Mouse (Mus musculus): ENCODE data around the gene Vmn1r208. TPM values are rescaled to one million over a fixed set of nuclear protein-coding genes. Genes with fewer than 3 reads are reported as not detected.
A peak's percentile ranks its signal among the peaks of the same experiment; 100 is the strongest.
"Not testable (repeated sequence)": the region's sequence is repeated elsewhere in the genome, so short reads cannot be mapped to it uniquely, and the experiment has no call there.

Vmn1r208 gene
- total and polyA plus RNA-seq, 2 experiments from 2014 or later = not detected

GRCm38 (mm10) chr13:22747524-22747923, 29.7 kb downstream of the Vmn1r208 start:
- ATAC-seq (ENCODE audit: insufficient read depth, low read depth) = no peak
- no peaks in the 10 kb centered on the region for H3K27me3 ChIP-seq (ENCODE audit: control insufficient read depth, insufficient read depth, low read length)
- no peak overlapping the region for H3K27ac ChIP-seq (ENCODE audit: low read depth)

GRCm38 (mm10) chr13:22729529-22729928, 47.7 kb downstream of the Vmn1r208 start, which contains the start of gene Vmn1r207-ps:
TSS of gene Vmn1r207-ps (minus strand) at chr13:22729629.
- H3K4me1 ChIP-seq (ENCODE audit: control insufficient read depth, insufficient read depth); H3K36me3 ChIP-seq (replicated peaks; ENCODE audit: control insufficient read depth, insufficient read depth, low read length); H3K9me3 ChIP-seq (replicated peaks; ENCODE audit: control insufficient read depth, low read length); H3K27ac ChIP-seq (ENCODE audit: low read depth); DNase-seq (ENCODE audit: low spot score); H3K4me2 ChIP-seq (ENCODE audit: low read depth, low read length); H3K9ac ChIP-seq (replicated peaks; ENCODE audit: low read depth, low read length); H3K4me3 ChIP-seq (ENCODE audit: low read depth, low read length); H3K27me3 ChIP-seq (ENCODE audit: control insufficient read depth, insufficient read depth, low read length); ATAC-seq (ENCODE audit: insufficient read depth, low read depth): not testable (repeated sequence)

More at GRCm38 (mm10) chr13:22747524-22747923, 29.7 kb downstream of the Vmn1r208 start:
- no peak for DNase-seq (ENCODE audit: low spot score)
- Histone ChIP-seq H3K36me3 (replicated peaks; ENCODE audit: control insufficient read depth, insufficient read depth, low read length) (no peaks in the 10 kb centered on the region), H3K4me2 (ENCODE audit: low read depth, low read length) (no peak overlapping the region), H3K4me1 (ENCODE audit: control insufficient read depth, insufficient read depth) (no peaks in the 10 kb centered on the region), H3K4me3 (ENCODE audit: low read depth, low read length) (no peak overlapping the region), H3K9ac (replicated peaks; ENCODE audit: low read depth, low read length) (no peak overlapping the region), H3K9me3 (replicated peaks; ENCODE audit: control insufficient read depth, low read length) (no peaks in the 10 kb centered on the region)
- peak; percentile 22; the same call in 1 of the 2 replicates for TF ChIP-seq CTCF (IDR thresholded peaks at IDR 0.05; ENCODE audit: low read depth)
- TF ChIP-seq EP300 (IDR thresholded peaks at IDR 0.05; ENCODE audit: low read depth) = no peak

Other genes starting within 250 kb of the Vmn1r208 start
- gene Vmn1r204, start 224.2 kb downstream of the Vmn1r208 start, total RNA-seq (2014; rRNA removed; ENCODE audit: low replicate concordance) = not detected in 2 replicates
- not detected in 2 replicates for gene Vmn1r204, start 224.2 kb downstream of the Vmn1r208 start, polyA plus RNA-seq (2015; fragmentation: Nextera tagmentation; extraction: Ambion mirVana)
- gene Vmn1r205, start 184.4 kb downstream of the Vmn1r208 start, total RNA-seq (2014; rRNA removed; ENCODE audit: low replicate concordance) = not detected in 2 replicates
- gene Vmn1r205, start 184.4 kb downstream of the Vmn1r208 start, polyA plus RNA-seq (2015; fragmentation: Nextera tagmentation; extraction: Ambion mirVana) = not detected in 2 replicates
- gene Vmn1r206, start 153.1 kb downstream of the Vmn1r208 start, total RNA-seq (2014; rRNA removed; ENCODE audit: low replicate concordance) = not detected in 2 replicates
- gene Vmn1r206, start 153.1 kb downstream of the Vmn1r208 start, polyA plus RNA-seq (2015; fragmentation: Nextera tagmentation; extraction: Ambion mirVana) = not detected in 2 replicates
- gene Vmn1r207-ps, start 47.8 kb downstream of the Vmn1r208 start, total RNA-seq (2014; rRNA removed; ENCODE audit: low replicate concordance) = not detected in 2 replicates
- not detected in 2 replicates for gene Vmn1r207-ps, start 47.8 kb downstream of the Vmn1r208 start, polyA plus RNA-seq (2015; fragmentation: Nextera tagmentation; extraction: Ambion mirVana)
- not detected in 2 replicates for gene Vmn1r209, start 32.3 kb upstream of the Vmn1r208 start, total RNA-seq (2014; rRNA removed; ENCODE audit: low replicate concordance)
- not detected in 2 replicates for gene Vmn1r209, start 32.3 kb upstream of the Vmn1r208 start, polyA plus RNA-seq (2015; fragmentation: Nextera tagmentation; extraction: Ambion mirVana)
- gene Vmn1r210, start 53.9 kb upstream of the Vmn1r208 start, total RNA-seq (2014; rRNA removed; ENCODE audit: low replicate concordance) = not detected in 2 replicates
- gene Vmn1r210, start 53.9 kb upstream of the Vmn1r208 start, polyA plus RNA-seq (2015; fragmentation: Nextera tagmentation; extraction: Ambion mirVana) = not detected in 2 replicates
- not detected in 2 replicates for gene Vmn1r211, start 80.2 kb upstream of the Vmn1r208 start, total RNA-seq (2014; rRNA removed; ENCODE audit: low replicate concordance)
- gene Vmn1r211, start 80.2 kb upstream of the Vmn1r208 start, polyA plus RNA-seq (2015; fragmentation: Nextera tagmentation; extraction: Ambion mirVana) = not detected in 2 replicates
- gene Vmn1r212, start 106.8 kb upstream of the Vmn1r208 start, total RNA-seq (2014; rRNA removed; ENCODE audit: low replicate concordance) = not detected in 2 replicates
- gene Vmn1r212, start 106.8 kb upstream of the Vmn1r208 start, polyA plus RNA-seq (2015; fragmentation: Nextera tagmentation; extraction: Ambion mirVana) = not detected in 2 replicates
- not detected in 2 replicates for gene Vmn1r213, start 230.3 kb upstream of the Vmn1r208 start, total RNA-seq (2014; rRNA removed; ENCODE audit: low replicate concordance)
- not detected in 2 replicates for gene Vmn1r213, start 230.3 kb upstream of the Vmn1r208 start, polyA plus RNA-seq (2015; fragmentation: Nextera tagmentation; extraction: Ambion mirVana)

All from heart, postnatal 0 days (tissue).